Mouse (Mus musculus): ENCODE measurements around the gene Lzic. TPM values are rescaled to one million over a fixed set of nuclear protein-coding genes. Genes with fewer than 3 reads are reported as not detected.

Gene Lzic
- 42.6 and 55.2 TPM in 2 replicates for polyA plus RNA-seq (2011; ENCODE audit: insufficient read depth, insufficient read length, low read depth, missing spikeins)

DNA sequence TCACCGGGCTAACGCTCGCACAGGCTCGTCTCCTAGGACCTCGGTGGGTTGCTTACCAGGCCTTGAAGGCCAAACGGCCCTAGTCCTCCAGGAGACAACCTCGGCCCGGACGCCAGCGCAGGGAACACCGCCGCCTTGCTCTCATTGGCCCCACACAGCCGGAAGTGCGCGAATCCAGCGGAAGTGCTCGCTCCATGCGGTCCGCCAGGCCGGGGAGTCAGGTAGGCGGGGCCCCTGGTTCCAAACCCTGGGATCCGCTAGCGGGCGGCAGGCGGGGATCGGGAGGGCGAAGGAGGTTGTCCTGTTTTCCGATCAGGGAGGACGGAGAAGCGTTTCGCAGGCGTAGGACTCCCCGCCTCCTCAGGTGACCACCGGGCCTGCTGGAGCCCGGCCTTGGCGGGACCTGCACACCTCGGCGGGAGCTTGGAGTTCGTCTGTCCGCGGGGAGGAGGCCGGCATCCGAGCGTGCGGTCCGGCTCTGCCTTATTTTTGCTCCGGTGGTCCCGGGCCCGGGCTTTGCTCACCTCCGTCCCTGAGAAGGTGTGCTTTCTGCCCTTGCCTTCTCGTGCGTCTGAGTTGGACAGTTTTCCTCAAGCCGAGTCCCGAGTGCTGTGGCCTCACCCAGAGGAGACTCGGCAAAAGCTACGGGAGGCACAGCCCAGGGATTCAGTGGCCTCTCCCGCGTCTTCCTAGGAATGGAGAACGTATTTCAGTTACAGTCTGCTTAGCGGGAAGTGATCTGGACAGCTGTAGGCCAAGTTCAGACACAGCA, at the start of gene Lzic, which contains the start of gene Nmnat1:
Gene Lzic (plus strand): TSS at position 177 of the 772 bp plus-strand sequence.
Gene Nmnat1 (minus strand): TSS at position 150 of the 772 bp plus-strand sequence.
- Histone ChIP-seq H3K27me3 (ENCODE audit: control insufficient read depth, insufficient read depth, low read length, poor library complexity, severe bottlenecking) (no peaks in the 10 kb centered on the region), H3K4me1 (ENCODE audit: control insufficient read depth, insufficient read depth, low read length) (no peaks in the 10 kb centered on the region), H3K36me3 (ENCODE audit: control insufficient read depth, insufficient read depth, low read length, poor library complexity, severe bottlenecking) (peaks cover 33% of the 10 kb centered on the region), H3K9me3 (replicated peaks; ENCODE audit: control insufficient read depth, insufficient read depth, low read length, poor library complexity, severe bottlenecking) (no peaks in the 10 kb centered on the region), H3K27ac (ENCODE audit: insufficient read depth, low read length) (peak within 1 kb of the TSS; percentile 7; the same call in 1 of the 2 replicates), H3K9ac (ENCODE audit: low read depth, poor library complexity, severe bottlenecking) (peak within 1 kb of the TSS; percentile 66), H3K4me3 (ENCODE audit: low read depth, low read length) (peak within 1 kb of the TSS; percentile 91)
- TF ChIP-seq CTCF (IDR thresholded peaks at IDR 0.05; ENCODE audit: low read depth, low read length) (no peak), EP300 (IDR thresholded peaks at IDR 0.05; ENCODE audit: insufficient read depth, low read depth, low read length) (no peak), POLR2A (IDR thresholded peaks at IDR 0.05; ENCODE audit: insufficient read depth, low read length) (no peak)

DNA sequence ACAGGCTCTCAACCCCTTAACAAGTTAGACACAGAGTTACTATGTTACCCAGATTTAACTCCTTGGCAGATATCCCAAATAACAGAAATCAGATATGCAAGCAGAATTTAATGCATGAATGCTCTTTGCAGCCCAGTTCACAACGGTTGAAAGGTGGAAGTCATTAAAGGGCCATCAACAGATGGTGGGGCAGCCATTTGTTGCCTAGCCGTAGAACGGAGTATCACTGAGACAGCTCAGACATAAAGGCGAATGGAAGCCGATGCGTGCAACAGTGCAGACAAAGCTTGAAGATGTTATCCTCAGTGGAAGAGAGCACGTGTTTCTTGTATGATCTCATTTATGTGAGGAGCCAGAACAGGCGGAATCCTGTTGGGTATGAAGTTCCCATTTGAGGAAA, 44.5 kb upstream of the Lzic start:
- H3K4me1 ChIP-seq (ENCODE audit: control insufficient read depth, insufficient read depth, low read length): no peaks in the 10 kb centered on the region
- H3K9ac ChIP-seq (ENCODE audit: low read depth, poor library complexity, severe bottlenecking): no peak overlapping the region
- no peak for TF ChIP-seq EP300 (IDR thresholded peaks at IDR 0.05; ENCODE audit: insufficient read depth, low read depth, low read length)
- 0 out of 2 replicates have a peak, but pooled peaks cover 3% of the 10 kb centered on the region for H3K9me3 ChIP-seq (replicated peaks; ENCODE audit: control insufficient read depth, insufficient read depth, low read length, poor library complexity, severe bottlenecking)
- H3K36me3 ChIP-seq (ENCODE audit: control insufficient read depth, insufficient read depth, low read length, poor library complexity, severe bottlenecking): no peaks in the 10 kb centered on the region
- H3K27ac ChIP-seq (ENCODE audit: insufficient read depth, low read length): no peak overlapping the region
- no peaks in the 10 kb centered on the region for H3K27me3 ChIP-seq (ENCODE audit: control insufficient read depth, insufficient read depth, low read length, poor library complexity, severe bottlenecking)
- no peak overlapping the region for H3K4me3 ChIP-seq (ENCODE audit: low read depth, low read length)

DNA sequence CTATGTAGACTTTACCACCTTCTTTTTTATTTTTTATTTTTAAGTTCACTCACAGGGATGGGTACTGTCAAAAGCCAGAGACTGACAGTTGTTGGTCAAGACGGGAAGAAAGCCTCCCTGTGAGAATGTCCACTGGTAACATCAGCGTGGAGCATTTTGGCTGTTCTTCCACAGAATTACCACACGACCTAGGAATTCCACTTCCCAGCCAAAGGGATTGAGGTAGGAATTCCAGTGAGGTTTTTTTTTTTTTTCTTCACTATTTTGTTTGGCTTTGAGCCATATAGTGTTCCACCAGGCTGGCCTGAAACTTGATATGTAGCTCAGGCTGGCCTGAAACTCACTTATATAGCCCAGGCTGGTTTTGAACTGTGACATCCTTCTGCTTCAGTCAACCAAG, 42.6 kb upstream of the Lzic start:
- Histone ChIP-seq H3K9me3 (replicated peaks; ENCODE audit: control insufficient read depth, insufficient read depth, low read length, poor library complexity, severe bottlenecking) (0 out of 2 replicates have a peak, but pooled peaks cover 3% of the 10 kb centered on the region), H3K4me3 (ENCODE audit: low read depth, low read length) (no peak overlapping the region), H3K27ac (ENCODE audit: insufficient read depth, low read length) (no peak overlapping the region), H3K27me3 (ENCODE audit: control insufficient read depth, insufficient read depth, low read length, poor library complexity, severe bottlenecking) (no peaks in the 10 kb centered on the region), H3K36me3 (ENCODE audit: control insufficient read depth, insufficient read depth, low read length, poor library complexity, severe bottlenecking) (no peaks in the 10 kb centered on the region), H3K4me1 (ENCODE audit: control insufficient read depth, insufficient read depth, low read length) (no peaks in the 10 kb centered on the region), H3K9ac (ENCODE audit: low read depth, poor library complexity, severe bottlenecking) (no peak overlapping the region)
- no peak for TF ChIP-seq POLR2A (IDR thresholded peaks at IDR 0.05; ENCODE audit: insufficient read depth, low read length)
- no peak for TF ChIP-seq CTCF (IDR thresholded peaks at IDR 0.05; ENCODE audit: low read depth, low read length)
- no peak for TF ChIP-seq EP300 (IDR thresholded peaks at IDR 0.05; ENCODE audit: insufficient read depth, low read depth, low read length)

DNA sequence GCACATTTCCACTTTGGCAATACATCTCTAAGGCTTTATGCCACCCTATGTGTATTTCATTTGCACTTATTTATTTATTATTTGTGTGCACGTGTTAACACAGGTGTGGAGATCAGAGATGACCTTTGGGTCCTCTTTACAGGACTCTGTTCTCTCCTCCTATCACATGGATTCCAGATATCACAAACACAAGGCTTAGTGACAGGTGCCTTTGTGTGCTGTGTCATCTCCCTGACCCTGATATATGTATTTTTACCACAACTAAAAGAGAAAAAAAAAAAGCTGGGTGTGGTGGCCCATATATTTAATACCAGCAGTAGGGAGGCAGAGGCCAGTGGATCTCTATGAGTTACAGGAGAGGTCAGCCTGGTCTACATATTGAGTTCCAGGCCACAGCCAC, 40.6 kb upstream of the Lzic start:
- peak overlapping the region; percentile 8 for H3K9ac ChIP-seq (ENCODE audit: low read depth, poor library complexity, severe bottlenecking)
- no peaks in the 10 kb centered on the region for H3K27me3 ChIP-seq (ENCODE audit: control insufficient read depth, insufficient read depth, low read length, poor library complexity, severe bottlenecking)
- H3K9me3 ChIP-seq (replicated peaks; ENCODE audit: control insufficient read depth, insufficient read depth, low read length, poor library complexity, severe bottlenecking): no peaks in the 10 kb centered on the region
- no peak for TF ChIP-seq CTCF (IDR thresholded peaks at IDR 0.05; ENCODE audit: low read depth, low read length)
- no peak for TF ChIP-seq EP300 (IDR thresholded peaks at IDR 0.05; ENCODE audit: insufficient read depth, low read depth, low read length)
- TF ChIP-seq POLR2A (IDR thresholded peaks at IDR 0.05; ENCODE audit: insufficient read depth, low read length): no peak
- H3K27ac ChIP-seq (ENCODE audit: insufficient read depth, low read length): no peak overlapping the region; the same call in 1 of the 2 replicates
- H3K4me3 ChIP-seq (ENCODE audit: low read depth, low read length): no peak overlapping the region
- H3K36me3 ChIP-seq (ENCODE audit: control insufficient read depth, insufficient read depth, low read length, poor library complexity, severe bottlenecking): no peaks in the 10 kb centered on the region
- no peaks in the 10 kb centered on the region for H3K4me1 ChIP-seq (ENCODE audit: control insufficient read depth, insufficient read depth, low read length)

DNA sequence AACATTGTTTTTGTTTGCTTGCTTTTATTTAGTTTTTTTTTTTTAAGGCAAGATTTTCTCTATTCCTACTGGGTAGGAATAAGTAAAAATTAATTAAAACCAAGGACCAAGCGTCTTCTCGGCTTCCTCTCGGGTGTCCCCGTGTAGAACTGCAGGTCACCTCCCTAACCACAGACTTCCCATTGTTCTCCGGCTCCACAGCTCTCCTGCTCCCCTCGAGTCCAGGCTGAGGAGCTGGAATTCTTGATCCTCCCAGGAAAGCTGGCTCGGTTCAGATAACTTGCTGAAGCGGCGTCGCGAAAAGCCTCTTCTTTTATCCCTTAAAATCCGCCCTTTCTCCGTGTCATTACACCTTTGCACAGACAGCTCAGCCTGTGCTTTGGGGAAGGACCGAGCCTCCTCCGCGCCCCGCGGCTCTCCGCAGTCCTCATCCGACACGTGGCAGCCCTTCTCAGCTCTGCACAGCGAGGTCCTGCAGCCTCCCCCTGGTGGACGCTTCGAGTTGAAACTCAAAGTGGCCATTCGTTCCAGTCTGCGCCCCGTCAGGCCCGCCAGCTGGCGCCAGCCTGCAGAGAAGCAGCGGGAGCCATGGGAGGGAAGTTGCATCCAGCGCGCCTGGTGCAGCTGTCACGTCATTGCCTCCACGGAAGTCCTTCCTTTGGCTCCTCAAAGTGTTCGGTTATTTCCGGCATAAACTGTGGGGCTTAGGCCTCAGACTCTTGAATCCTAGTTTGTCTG, 39.9 kb upstream of the Lzic start:
- Histone ChIP-seq H3K9ac (ENCODE audit: low read depth, poor library complexity, severe bottlenecking) (peak overlapping the region; percentile 8), H3K9me3 (replicated peaks; ENCODE audit: control insufficient read depth, insufficient read depth, low read length, poor library complexity, severe bottlenecking) (no peaks in the 10 kb centered on the region), H3K27me3 (ENCODE audit: control insufficient read depth, insufficient read depth, low read length, poor library complexity, severe bottlenecking) (no peaks in the 10 kb centered on the region), H3K36me3 (ENCODE audit: control insufficient read depth, insufficient read depth, low read length, poor library complexity, severe bottlenecking) (no peaks in the 10 kb centered on the region), H3K4me3 (ENCODE audit: low read depth, low read length) (peak overlapping the region; percentile 27), H3K4me1 (ENCODE audit: control insufficient read depth, insufficient read depth, low read length) (no peaks in the 10 kb centered on the region), H3K27ac (ENCODE audit: insufficient read depth, low read length) (peak overlapping the region; percentile 98)
- TF ChIP-seq CTCF (IDR thresholded peaks at IDR 0.05; ENCODE audit: low read depth, low read length) (peak; percentile 63), EP300 (IDR thresholded peaks at IDR 0.05; ENCODE audit: insufficient read depth, low read depth, low read length) (peak; percentile 83), POLR2A (IDR thresholded peaks at IDR 0.05; ENCODE audit: insufficient read depth, low read length) (peak; percentile 6)

Measured in ES-Bruce4 (cell line).